Mouse (Mus musculus) lung, postnatal 0 days (tissue): ENCODE data around the gene Ryk.

ENCODE experiments used
- CTCF ChIP-seq: IDR thresholded peaks from 2 replicates; pipeline ENCODE4 v1.5.1; 2016; ENCODE audit warnings: antibody characterized with exemption, mild to moderate bottlenecking
- EP300 ChIP-seq: IDR thresholded peaks from 2 replicates; pipeline ENCODE4 v1.6.1; 2016; ENCODE audit warnings: antibody characterized with exemption, mild to moderate bottlenecking, control low read depth

DNA sequence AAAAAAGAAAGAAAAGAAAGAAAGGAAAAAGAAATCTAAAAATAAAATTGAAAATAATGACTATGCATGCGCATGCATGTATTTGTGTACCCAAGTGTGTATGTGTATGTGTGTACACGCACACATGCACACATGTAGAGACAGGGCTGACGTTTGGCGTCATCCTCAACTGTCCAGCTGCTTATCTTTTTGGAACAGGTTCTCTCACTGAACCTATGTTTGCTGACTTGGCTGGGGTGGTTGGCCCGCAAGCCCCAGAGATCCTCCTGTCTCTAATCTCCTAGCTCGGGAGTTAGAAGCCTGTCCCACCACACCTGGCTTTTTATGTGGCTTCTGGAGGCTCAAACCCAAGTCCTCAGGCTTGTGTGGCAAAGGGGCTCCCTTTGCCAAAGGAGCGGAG, 6.1 kb upstream of the Ryk start:
- TF ChIP-seq CTCF (no peak), EP300 (no peak)
